Mouse (Mus musculus) layer of hippocampus, postnatal 36 days (tissue): ENCODE measurements at regions not wholly inside any gene's neighbourhood (a gene's known extent, or its start where the extent isn't known, plus 50 kb on each side); places are given as distances from the start of the nearest gene placed in this dataset.

Experiments
- DNase-seq, 2 experiments: peaks; one replicate each; pipeline ENCODE4 v3.0.0; 2022

- no peak for DNase-seq
These were observed 64.4 kb downstream of the Gm43517 start for GRCm38 (mm10) chr12:49449396-49449795.

GRCm38 (mm10) chr12:49468059-49468458 is 83.1 kb downstream of the Gm43517 start:
- DNase-seq, result no peak

- DNase-seq, result peak; percentile 45 to 61
These were observed 88.4 kb downstream of the Gm43517 start for GRCm38 (mm10) chr12:49473371-49473770.

GRCm38 (mm10) chr12:49480656-49481055 is 95.7 kb downstream of the Gm43517 start:
- peak; percentile 15 to 18 for DNase-seq

- no peak for DNase-seq
These were observed 96.2 kb downstream of the Gm43517 start for GRCm38 (mm10) chr12:49481151-49481550.

- DNase-seq, result no peak
These were observed 97.4 kb downstream of the Gm43517 start for GRCm38 (mm10) chr12:49482367-49482766.

- DNase-seq, result no peak
These were observed 99.2 kb downstream of the Gm43517 start for GRCm38 (mm10) chr12:49484070-49484770.

- DNase-seq, result no peak
These were observed 128.2 kb downstream of the Gm43517 start for GRCm38 (mm10) chr12:49513131-49513530.

GRCm38 (mm10) chr12:49514616-49515015 is 129.6 kb downstream of the Gm43517 start:
- DNase-seq, result no peak
